Mouse (Mus musculus) hindbrain, embryonic 12.5 days (tissue): ENCODE measurements around the gene Il11ra1. TPM values are rescaled to one million over a fixed set of nuclear protein-coding genes. Genes with fewer than 3 reads are reported as not detected.

ENCODE experiments used
- ATAC-seq: fragments of 200-750 bp; cut with Nextera tagmentation; 2 replicates; pipeline ENCODE4 v1.8.0; 2017; ENCODE audit warnings: moderate TSS enrichment; ENCODE audit not compliant: low FRiP score
- H3K27ac ChIP-seq: fragments of 300-500 bp; sonication (generic); 2 replicates; pipeline ENCODE4 v1.5.1; 2016; ENCODE audit warnings: mild to moderate bottlenecking
- H3K27me3 ChIP-seq: fragments of 300-500 bp; sonication (generic); 2 replicates; pipeline ENCODE4 v1.6.1; 2016; ENCODE audit warnings: mild to moderate bottlenecking
- H3K36me3 ChIP-seq: fragments of 300-500 bp; sonication (generic); 2 replicates; pipeline ENCODE4 v1.6.1; 2016; ENCODE audit warnings: mild to moderate bottlenecking
- H3K4me1 ChIP-seq: fragments of 300-500 bp; sonication (generic); 2 replicates; pipeline ENCODE4 v1.6.1; 2016
- H3K4me2 ChIP-seq: fragments of 300-500 bp; sonication (generic); replicated peaks from 2 replicates; pipeline ENCODE4 v1.6.1; 2016; ENCODE audit warnings: mild to moderate bottlenecking
- H3K4me3 ChIP-seq: fragments of 300-500 bp; sonication (generic); 2 replicates; pipeline ENCODE4 v1.5.1; 2016; ENCODE audit warnings: mild to moderate bottlenecking
- H3K9ac ChIP-seq: fragments of 300-500 bp; sonication (generic); 2 replicates; pipeline ENCODE4 v1.6.1; 2016; ENCODE audit warnings: mild to moderate bottlenecking, moderate library complexity
- H3K9me3 ChIP-seq: fragments of 300-500 bp; sonication (generic); replicated peaks from 2 replicates; pipeline ENCODE4 v1.6.1; 2016; ENCODE audit warnings: mild to moderate bottlenecking
- WGBS: fragments of 180-500 bp; shearing (Covaris S2); methylation state at CpG from one replicate; pipeline ENCODE4 v1.1.7; 2016; 5-methylcytosine and 5-hydroxymethylcytosine counted together
- polyA plus RNA-seq: library from polyadenylated mRNA; unstranded; fragments of >200 nt; fragmentation: Nextera tagmentation; extraction: Ambion mirVana; gene quantifications from 2 replicates; pipeline ENCODE4 v1.2.1, GENCODE M21; 2016

Gene Il11ra1
- polyA plus RNA-seq, 1 experiment from 2014 or later = 125 TPM

GRCm38 (mm10) chr4:41712421-41713196 is 12.8 kb downstream of the Il11ra1 start:
- Histone ChIP-seq H3K9me3 (no peaks in the 10 kb centered on the region), H3K4me2 (peak overlapping the region; percentile 84), H3K27me3 (no peaks in the 10 kb centered on the region), H3K9ac (peak overlapping the region; percentile 80), H3K4me3 (peak overlapping the region; percentile 77), H3K4me1 (peaks cover 34% of the 10 kb centered on the region), H3K36me3 (peaks cover 15% of the 10 kb centered on the region), H3K27ac (peak overlapping the region; percentile 82; the same call in 1 of the 2 replicates)
- ATAC-seq = no peak
- 49% methylated on average over 31 of the region's 31 CpGs for WGBS

GRCm38 (mm10) chr4:41713197-41714067 is 13.6 kb downstream of the Il11ra1 start, which contains the start of gene Rpp25l:
Rpp25l (minus strand) TSS chr4:41713534.
- Histone ChIP-seq H3K4me2 (peak within 1 kb of the TSS; percentile 84), H3K9me3 (no peaks in the 10 kb centered on the region), H3K4me3 (peak within 1 kb of the TSS; percentile 77), H3K27me3 (no peaks in the 10 kb centered on the region), H3K27ac (peak within 1 kb of the TSS; percentile 82), H3K4me1 (peaks cover 28% of the 10 kb centered on the region), H3K9ac (peak within 1 kb of the TSS; percentile 80), H3K36me3 (peaks cover 22% of the 10 kb centered on the region)
- ATAC-seq = peak; percentile 64
- WGBS = under 1% methylated on average over 61 of the region's 61 CpGs

- Histone ChIP-seq H3K4me2 (peak overlapping the region; percentile 84), H3K9me3 (no peaks in the 10 kb centered on the region), H3K4me3 (peak overlapping the region; percentile 77), H3K4me1 (peaks cover 28% of the 10 kb centered on the region), H3K27ac (no peak overlapping the region), H3K36me3 (peaks cover 31% of the 10 kb centered on the region), H3K9ac (no peak overlapping the region), H3K27me3 (no peaks in the 10 kb centered on the region)
- no peak for ATAC-seq
- 17% methylated on average over 8 of the region's 8 CpGs for WGBS
Measured at GRCm38 (mm10) chr4:41714276-41714675, 14.5 kb downstream of the Il11ra1 start.

- WGBS = 81% methylated on average over 8 of the region's 8 CpGs
- Histone ChIP-seq H3K36me3 (peaks cover 36% of the 10 kb centered on the region), H3K4me3 (no peak overlapping the region), H3K4me1 (peaks cover 28% of the 10 kb centered on the region), H3K9me3 (no peaks in the 10 kb centered on the region), H3K9ac (no peak overlapping the region), H3K27ac (no peak overlapping the region), H3K4me2 (no peak overlapping the region), H3K27me3 (no peaks in the 10 kb centered on the region)
- no peak for ATAC-seq
Measured at GRCm38 (mm10) chr4:41715082-41715481, 15.3 kb downstream of the Il11ra1 start.

- H3K27me3 ChIP-seq = no peaks in the 10 kb centered on the region
- no peak overlapping the region for H3K9ac ChIP-seq
- 87% methylated on average over 5 of the region's 5 CpGs for WGBS
- no peak for ATAC-seq
- peaks cover 28% of the 10 kb centered on the region for H3K4me1 ChIP-seq
- H3K27ac ChIP-seq = no peak overlapping the region
- H3K4me3 ChIP-seq = no peak overlapping the region
- H3K4me2 ChIP-seq = no peak overlapping the region
- H3K36me3 ChIP-seq = peaks cover 36% of the 10 kb centered on the region
- H3K9me3 ChIP-seq = no peaks in the 10 kb centered on the region
Measured at GRCm38 (mm10) chr4:41715596-41715995, 15.8 kb downstream of the Il11ra1 start.

- Histone ChIP-seq H3K27me3 (no peaks in the 10 kb centered on the region), H3K27ac (no peak overlapping the region), H3K4me1 (peaks cover 23% of the 10 kb centered on the region), H3K36me3 (peaks cover 36% of the 10 kb centered on the region), H3K4me2 (no peak overlapping the region), H3K9ac (peak overlapping the region; percentile 13), H3K4me3 (no peak overlapping the region), H3K9me3 (no peaks in the 10 kb centered on the region)
- ATAC-seq = no peak
- WGBS = 63% methylated on average over 6 of the region's 6 CpGs
Measured at GRCm38 (mm10) chr4:41716834-41717233, 17.0 kb downstream of the Il11ra1 start.

- Histone ChIP-seq H3K27me3 (peaks cover 45% of the 10 kb centered on the region), H3K4me3 (peak within 1 kb of the TSS; percentile 85), H3K9ac (peak within 1 kb of the TSS; percentile 89), H3K36me3 (peaks cover 18% of the 10 kb centered on the region), H3K27ac (peak within 1 kb of the TSS; percentile 62; the same call in 1 of the 2 replicates), H3K4me2 (peak within 1 kb of the TSS; percentile 81), H3K4me1 (peaks cover 34% of the 10 kb centered on the region), H3K9me3 (no peaks in the 10 kb centered on the region)
- peak; percentile 91 for ATAC-seq
- under 1% methylated on average over 27 of the region's 27 CpGs for WGBS
Measured at GRCm38 (mm10) chr4:41722918-41723351, 23.1 kb downstream of the Il11ra1 start, which contains the start of gene Dctn3. Dctn3 (minus strand) TSS chr4:41723170.

- Histone ChIP-seq H3K4me2 (peak overlapping the region; percentile 21), H3K4me1 (peaks cover 37% of the 10 kb centered on the region), H3K27me3 (peaks cover 83% of the 10 kb centered on the region), H3K36me3 (no peaks in the 10 kb centered on the region), H3K9me3 (no peaks in the 10 kb centered on the region), H3K9ac (no peak overlapping the region), H3K27ac (peak overlapping the region; percentile 52), H3K4me3 (no peak overlapping the region)
- ATAC-seq = peak; percentile 55
- WGBS = 11% methylated on average over 20 of the region's 20 CpGs
Measured at GRCm38 (mm10) chr4:41726826-41727621, 27.2 kb downstream of the Il11ra1 start.

- 1% methylated on average over 47 of the region's 50 CpGs for WGBS
Measured at GRCm38 (mm10) chr4:41731052-41731765, 31.4 kb downstream of the Il11ra1 start, which contains the start of gene Arid3c. Arid3c (minus strand) TSS chr4:41731142.

GRCm38 (mm10) chr4:41737602-41738255 is 37.9 kb downstream of the Il11ra1 start:
- Histone ChIP-seq H3K4me1 (peaks cover 17% of the 10 kb centered on the region), H3K9me3 (no peaks in the 10 kb centered on the region; the same call in 1 of the 2 replicates), H3K27ac (no peak overlapping the region), H3K36me3 (peaks cover 13% of the 10 kb centered on the region; the same call in 1 of the 2 replicates), H3K4me3 (no peak overlapping the region), H3K4me2 (no peak overlapping the region), H3K9ac (no peak overlapping the region), H3K27me3 (peaks cover 12% of the 10 kb centered on the region)
- WGBS = 50% methylated on average over 8 of the region's 8 CpGs
- 0 out of 2 replicates have a peak, but pooled peaks have one; percentile 12 for ATAC-seq

More at GRCm38 (mm10) chr4:41731052-41731765, 31.4 kb downstream of the Il11ra1 start, which contains the start of gene Arid3c:
- no peak within 1 kb of the TSS for H3K27ac ChIP-seq
- no peaks in the 10 kb centered on the region for H3K36me3 ChIP-seq
- H3K4me1 ChIP-seq = peaks cover 21% of the 10 kb centered on the region
- no peaks in the 10 kb centered on the region; the same call in 1 of the 2 replicates for H3K9me3 ChIP-seq
- H3K4me3 ChIP-seq = peak within 1 kb of the TSS; percentile 37
- H3K27me3 ChIP-seq = peaks cover 73% of the 10 kb centered on the region
- peak within 1 kb of the TSS; percentile 62 for H3K4me2 ChIP-seq
- no peak for ATAC-seq
- peak within 1 kb of the TSS; percentile 47 for H3K9ac ChIP-seq
